Mouse (Mus musculus): ENCODE measurements around the gene Ppp1r9a.
A peak's percentile ranks its signal among the peaks of the same experiment; 100 is the strongest.

The Ppp1r9a gene

DNA sequence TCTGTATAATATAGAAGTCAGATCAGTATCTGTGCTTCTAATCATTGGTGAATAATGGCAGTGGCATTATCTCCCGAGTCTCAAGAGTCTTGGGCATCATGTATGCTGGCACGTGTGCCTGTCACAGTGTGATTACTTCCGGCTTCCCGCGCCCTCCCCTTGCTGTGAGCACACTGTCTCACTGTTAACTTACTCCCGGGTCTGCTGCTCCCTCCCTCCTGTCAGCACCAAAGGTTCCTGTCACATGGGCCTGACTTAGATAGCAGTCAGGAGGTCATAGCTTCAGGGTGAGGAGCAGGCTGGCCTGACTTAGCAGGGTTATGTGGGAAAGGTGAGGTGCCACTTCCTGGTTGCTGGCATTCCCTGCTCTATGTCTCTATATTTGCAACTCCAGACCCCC, 201.1 kb downstream of the Ppp1r9a start:
- no peak for DNase-seq (ENCODE audit: low spot score in 2 of 2)

DNA sequence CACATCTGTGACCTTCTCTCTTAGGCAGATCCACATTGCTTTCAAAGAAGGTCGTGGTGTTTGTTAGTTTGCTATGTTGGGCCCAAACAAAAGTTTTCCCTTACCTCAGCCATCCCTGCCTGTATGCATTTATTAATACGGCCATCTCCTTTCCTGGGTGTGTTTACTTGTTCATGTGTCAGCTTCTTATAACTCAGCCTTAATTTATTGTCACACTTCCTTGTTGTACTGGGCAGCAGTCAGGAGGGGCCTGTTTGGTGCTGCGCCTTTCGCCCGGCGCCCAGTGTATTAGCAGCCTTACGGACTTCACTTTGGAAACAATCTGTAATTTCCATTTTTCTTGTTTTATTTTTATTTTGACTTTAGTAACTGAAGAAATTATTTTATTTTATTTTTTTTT, 201.5 kb downstream of the Ppp1r9a start:
- DNase-seq (ENCODE audit: low spot score in 2 of 2), result no peak

DNA sequence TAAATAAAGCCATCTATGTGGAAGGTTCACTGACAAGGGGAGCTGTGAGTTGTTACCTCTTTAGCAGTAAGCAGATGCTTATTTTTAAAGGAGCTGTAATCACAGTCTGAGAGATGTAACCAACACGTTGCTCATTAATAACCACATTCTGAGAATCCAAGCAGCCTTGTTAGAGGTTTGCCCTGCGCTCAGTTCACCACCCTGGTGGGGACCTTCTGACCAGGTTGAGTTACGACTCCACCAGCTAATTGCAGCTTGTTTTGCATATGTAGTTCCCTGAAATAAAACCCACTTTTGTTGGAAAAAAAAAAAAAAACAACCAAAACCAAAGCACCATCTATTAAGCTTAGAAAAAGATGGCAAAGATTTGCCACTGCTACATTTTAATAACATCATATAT, 205.8 kb downstream of the Ppp1r9a start:
- no peak for DNase-seq (ENCODE audit: low spot score in 2 of 2)

DNA sequence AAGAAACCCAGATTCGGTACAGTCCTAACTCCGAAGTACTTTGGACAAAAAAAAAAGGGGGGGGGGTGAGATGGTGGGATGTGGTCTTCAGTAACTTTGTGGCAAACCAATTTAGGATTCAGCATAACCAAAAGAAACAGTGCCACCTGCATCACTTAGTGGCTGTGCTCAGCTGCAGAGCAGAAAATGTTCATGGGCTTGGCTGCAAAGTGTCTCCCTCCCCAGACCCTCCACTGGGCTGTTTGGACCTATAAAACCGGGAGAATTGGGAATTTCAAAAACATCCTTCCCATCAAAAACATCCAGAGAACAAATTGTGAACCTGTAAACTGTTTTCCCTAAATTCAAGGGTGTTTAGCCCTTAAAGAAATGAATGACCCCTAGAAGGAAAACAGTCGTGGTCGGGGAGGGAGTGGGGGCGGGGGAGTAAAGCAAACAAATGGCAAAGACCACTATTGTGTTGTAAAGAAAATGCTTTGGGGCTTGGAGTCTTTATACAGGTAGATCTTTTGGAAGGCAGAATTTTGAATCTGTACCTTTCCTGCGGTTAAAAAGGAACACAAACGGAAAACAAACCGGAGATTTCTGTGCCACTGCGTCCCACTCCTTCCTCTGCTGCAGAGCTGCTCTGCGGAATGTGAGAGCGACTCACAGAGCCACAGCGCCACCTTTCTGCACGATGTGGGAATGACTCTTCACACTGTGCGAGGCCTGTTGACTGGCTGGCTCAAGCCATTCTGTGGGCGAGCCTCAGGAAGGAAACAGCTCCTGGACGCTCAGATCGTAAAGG, 207.4 kb downstream of the Ppp1r9a start:
- DNase-seq (ENCODE audit: low spot score in 2 of 2), result peak; percentile 73 to 87

DNA sequence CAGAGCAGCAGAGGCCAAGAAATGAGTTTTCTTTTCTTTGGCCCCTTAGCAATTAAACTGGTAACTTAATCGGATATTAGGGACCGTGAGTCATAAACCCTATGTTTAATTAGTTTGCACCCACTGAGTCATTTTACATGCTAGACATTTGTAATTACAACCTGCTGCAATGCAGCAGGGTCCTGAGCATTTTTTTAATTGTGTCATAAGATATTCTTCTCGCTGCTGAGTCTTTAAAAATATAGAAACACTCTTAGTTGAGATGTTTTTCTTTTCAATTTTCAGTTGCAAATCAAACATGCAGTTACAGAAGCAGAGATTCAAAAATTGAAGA, 208.0 kb downstream of the Ppp1r9a start:
- DNase-seq (ENCODE audit: low spot score in 2 of 2), result no peak

DNA sequence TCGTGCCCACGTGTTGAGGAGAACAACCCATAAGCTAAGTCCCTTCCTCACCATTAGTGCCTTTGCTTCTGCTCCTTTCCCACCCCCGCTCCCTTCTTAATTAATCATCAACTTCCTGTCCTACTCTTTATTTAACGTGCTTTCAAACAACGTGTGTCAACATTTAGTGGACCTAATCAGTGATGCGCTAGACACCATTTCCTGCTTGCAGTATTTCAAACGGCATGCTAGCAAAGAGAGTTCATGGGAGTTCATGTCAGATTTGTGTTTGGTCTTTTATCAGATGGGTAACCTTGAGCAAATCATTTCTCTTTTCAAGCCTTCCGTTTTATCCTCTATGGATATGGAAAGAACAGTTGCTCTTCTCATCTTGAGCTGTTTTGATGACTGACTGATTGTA, 210.4 kb downstream of the Ppp1r9a start:
- no peak for DNase-seq (ENCODE audit: low spot score in 2 of 2)

DNA sequence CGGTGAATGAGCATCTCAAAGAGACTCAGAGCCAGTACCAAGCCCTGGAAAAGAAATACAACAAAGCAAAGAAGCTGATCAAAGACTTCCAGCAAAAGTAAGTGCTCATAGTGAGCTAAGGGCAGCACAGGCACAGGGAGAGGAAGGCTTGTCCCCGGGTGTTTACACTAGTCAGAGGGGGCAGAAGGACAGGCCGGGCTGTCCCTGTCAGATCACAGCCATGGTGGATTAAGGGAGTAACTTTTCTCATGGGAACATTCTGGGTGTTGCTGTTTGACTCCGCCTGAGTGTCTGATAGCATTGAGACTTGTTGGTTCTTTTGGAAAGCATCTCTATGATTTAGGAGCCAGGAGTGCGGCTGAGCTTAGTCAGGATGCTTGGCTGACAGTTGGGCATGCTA, 211.0 kb downstream of the Ppp1r9a start:
- no peak for DNase-seq (ENCODE audit: low spot score in 2 of 2)

DNA sequence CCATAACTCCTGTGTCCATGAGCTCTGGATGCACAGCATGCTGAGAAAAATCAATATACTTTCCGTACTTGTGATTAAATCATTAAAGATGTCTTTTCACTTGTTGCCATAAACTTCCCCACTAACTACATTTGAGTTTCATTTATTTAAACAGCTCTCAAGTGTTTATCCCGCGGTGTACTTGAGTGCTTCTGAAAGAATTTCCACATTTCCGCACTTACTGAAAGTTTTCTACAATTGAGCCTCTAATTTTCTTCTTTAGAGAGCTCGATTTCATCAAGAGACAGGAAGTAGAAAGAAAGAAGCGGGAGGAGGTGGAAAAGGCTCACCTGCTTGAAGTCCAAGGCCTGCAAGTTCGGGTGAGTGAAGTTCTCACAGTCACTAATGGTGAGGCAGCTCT, 212.1 kb downstream of the Ppp1r9a start:
- DNase-seq (ENCODE audit: low spot score in 2 of 2), result no peak

DNA sequence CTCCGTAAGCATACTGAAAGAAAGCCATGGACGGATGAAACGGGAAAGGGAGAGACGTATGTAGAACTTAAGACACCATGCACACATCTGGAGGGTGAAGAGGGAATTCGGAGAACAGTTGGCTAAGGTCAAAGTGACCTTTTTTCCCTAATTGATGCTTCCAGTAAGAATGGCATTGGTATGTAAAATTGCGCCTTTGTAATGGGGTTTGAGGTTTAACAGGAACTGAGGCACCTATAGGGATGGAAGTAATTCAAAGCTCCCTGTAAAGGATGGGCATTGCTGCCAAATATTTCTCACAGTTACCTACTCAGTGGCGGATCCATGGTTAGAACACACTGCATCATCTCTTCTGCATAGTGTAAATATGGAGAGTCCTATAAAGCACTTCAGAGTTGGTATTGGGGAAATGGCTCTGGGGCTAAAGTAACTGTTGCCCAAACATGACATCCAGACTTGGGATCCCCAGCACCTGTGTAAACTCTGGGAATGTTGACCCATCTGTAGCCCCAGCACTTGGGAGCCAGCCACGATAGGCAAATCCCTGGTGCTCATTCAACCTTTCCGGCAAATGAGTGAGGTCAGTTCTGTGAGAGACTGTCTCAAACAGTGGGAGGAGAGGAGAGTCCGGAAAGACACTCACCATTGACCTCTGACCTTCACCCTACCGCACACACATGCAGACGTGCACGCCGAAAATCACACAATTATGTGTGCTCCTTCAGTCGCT, 216.6 kb downstream of the Ppp1r9a start:
- DNase-seq (ENCODE audit: low spot score in 2 of 2), result no peak

DNA sequence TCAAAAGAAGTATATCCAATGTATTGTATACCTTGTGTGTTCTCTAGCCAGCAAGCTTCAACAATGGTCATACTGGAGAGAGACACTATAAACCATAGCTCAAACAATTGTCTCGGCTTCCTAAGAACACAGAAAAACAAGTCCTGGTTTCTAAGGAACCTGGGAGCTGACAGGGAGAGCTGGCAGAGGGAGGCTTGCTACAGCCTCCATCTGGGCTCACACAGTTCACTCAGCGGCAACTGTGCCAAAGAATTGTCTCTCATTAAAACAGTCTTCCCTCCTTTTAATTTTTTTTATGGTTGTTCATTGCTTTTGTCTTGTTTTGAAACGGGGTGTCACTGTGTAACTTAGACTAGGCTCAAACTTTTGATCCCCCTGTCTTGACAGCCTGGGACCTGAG, 217.5 kb downstream of the Ppp1r9a start:
- no peak for DNase-seq (ENCODE audit: low spot score in 2 of 2)

DNA sequence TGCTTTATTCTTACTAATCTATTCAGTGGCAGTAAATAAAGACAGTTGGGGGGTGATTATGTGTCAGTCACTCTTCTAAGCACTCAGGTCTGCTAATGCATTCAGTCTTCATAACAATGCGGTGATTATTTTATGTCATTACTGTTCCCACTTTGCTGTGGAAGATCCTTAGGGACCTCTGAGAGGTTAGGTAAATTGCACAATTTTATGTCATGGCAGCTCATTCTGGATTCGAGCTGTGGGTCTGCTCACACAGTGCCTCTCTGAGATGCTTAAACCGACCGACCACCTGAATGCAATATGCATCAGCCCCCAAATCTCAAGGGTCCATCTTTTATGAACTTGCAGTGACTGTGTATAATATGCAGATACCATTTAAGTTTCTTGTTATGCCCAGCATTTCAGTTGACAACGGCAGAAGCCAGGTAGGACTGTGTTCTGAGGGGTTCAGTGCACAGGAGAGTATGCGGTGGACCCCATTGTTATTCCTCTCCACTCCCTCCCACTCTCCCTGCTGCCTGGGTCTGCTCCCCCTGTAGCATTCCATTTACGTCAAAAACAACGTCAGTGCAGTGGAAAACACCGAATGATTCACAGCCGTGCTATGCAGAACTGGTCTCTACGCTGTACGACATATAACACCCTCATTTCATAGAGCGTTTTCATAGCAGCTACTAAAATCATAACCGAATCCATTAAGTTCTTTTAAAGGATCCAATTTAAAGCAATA, 226.8 kb downstream of the Ppp1r9a start:
- DNase-seq (ENCODE audit: low spot score in 2 of 2), result no peak

DNA sequence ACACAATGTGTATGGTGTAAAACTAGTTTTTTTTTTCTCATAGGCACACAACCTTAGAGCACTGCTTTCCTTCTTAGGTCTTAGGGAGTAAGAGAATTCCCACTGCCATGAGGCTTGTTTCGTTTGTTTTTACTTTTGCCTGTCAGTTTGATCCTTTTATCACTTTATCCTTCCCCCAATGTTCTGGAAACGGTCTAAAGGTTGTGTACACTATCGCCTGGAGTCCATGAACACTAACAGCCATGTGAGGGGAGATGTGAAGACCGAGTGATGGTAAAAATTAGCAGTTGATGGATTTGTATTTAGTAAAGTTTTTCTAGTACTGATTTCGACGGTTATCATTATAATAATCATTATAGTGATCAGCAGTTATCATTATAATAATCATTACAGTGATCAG, 232.3 kb downstream of the Ppp1r9a start:
- no peak for DNase-seq (ENCODE audit: low spot score in 2 of 2)

DNA sequence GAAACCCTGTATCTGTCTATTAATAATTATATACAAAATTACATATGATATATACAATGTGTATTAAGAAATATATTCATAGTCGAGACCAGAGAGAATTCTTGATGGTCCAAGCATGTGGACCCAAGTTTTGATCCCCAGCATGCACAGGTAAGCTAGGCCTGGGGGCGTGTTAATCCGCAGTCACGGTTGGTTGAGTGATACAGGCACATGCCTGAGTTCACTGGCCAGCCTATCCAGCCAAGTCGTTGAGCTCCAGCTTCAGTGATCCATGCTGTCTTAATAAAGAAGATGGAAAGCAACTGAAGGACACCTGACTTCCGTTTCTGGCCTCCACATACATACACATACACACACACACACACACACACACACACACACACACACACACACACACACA, 233.3 kb downstream of the Ppp1r9a start:
- no peak for DNase-seq (ENCODE audit: low spot score in 2 of 2)

DNA sequence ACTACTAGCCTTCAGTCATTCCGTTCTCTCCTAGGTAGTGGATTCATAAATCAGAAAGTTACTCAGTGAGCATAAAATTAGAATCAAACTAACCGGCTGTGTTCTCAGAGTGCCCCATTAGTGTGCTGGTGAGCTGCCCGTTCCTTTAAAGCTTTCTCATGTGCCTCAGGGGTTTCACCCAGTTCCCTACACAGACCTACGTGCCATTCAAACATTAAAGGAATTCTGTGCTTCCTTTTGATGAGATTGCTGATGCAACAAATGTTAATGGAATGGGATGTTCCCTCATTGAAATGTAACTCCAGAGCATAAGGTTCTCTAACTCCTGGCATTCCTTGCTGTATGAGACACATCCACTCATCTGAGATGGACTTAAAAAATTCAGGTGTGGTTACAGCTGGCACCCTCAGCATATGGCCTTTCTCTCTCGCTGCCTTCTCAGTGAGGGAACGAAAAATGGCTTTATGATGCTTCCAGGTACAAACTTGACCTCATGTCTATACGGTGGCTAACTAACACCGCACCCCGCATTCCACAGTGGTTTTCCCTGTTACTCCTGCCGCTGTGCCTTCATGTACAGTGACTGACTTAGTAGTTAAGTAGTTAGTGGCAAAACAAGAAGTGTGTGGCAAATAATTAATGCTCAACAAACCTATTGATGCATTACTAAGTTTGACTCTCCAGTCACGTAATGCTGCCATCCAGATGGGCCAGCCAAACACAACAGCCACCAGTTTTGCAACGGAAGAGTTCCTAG, 236.3 kb downstream of the Ppp1r9a start:
- no peak for DNase-seq (ENCODE audit: low spot score in 2 of 2)

DNA sequence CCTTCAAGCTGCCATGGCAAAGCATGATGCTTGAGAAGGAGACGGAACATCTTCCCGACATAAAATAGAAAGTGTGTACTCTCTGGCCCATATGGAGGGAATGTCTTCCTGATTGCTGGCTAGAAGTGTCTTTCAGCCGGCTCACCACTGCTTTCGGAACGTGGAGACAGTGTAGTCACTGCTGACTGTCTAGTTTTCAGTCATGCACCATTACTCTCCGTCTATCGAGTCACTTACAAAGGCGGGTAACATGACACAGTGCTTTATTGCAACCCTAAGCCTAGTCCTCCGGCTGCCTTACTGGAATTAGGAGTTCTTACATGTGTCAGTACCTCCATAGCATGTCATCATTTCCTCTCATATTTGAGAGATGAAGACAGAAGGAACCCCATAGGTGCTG, 236.9 kb downstream of the Ppp1r9a start:
- DNase-seq (ENCODE audit: low spot score in 2 of 2), result no peak

DNA sequence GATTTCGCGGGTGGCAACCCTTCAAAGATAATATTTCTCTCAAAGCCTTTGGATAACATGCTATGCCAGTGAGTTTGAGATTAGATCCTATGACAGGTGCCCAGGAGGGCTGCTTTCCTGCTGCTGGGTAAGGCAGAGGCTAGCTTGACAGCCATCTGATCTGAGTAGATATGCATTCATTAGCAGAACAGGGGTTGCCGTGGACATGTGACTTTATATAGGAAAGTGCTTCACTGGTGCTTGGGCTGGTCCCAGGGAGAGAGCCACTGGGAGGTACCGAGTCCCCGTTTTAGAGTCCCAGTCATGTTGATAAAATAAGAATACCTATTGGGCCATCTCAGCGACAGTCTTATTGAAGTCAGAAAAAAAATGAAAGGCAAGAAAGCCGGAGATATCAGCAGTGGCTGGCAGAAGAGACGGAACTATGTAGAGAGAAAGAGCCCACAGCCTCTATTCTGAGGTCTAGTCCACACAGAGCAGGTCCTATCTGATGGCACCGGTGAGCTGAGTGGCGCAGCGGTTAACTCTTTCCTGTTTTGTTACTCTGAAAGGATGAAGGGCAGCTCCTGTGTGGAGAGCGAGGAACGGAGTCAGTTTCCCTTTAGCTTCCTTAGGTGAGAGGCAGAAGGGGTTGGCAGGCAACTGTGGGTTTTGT, 244.9 kb downstream of the Ppp1r9a start:
- DNase-seq (ENCODE audit: low spot score in 2 of 2), result no peak

DNA sequence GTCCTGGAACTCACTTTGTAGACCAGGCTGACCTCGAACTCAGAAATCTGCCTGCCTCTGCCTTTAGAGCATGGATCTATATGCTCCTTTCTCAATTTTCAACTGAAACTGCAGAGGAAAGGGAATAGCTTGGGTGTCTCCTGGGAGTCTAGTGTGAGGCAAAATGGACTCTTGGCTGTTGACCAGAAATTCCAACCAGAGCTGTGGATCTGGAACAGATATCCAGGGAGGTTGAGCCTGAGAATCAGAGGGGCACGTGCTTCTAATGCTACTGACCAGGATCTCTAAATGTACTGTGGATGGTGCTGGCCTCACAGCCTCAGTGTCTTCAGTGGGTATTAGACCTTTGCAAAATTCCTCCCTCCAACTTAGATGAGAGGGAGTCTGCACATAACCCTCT, 247.2 kb downstream of the Ppp1r9a start:
- no peak for DNase-seq (ENCODE audit: low spot score in 2 of 2)

DNA sequence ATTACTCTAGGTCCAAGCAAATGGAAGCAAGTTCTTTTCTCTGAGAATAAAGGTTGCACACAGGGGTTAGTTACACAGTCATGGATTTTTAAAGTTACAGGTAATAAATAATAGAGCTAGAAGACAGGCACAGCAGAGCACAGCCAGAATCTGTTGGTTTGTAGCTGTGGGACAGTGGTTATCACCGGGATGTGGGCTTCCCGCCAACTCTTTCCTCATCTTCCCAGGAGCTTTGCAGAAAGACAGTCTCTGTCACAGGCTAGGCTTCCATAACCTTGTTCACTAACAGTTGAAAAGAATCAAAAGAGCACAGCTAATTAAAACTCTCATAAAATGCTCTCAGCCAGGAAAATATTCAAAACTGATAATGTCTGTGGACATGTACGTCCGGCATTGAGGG, 248.5 kb downstream of the Ppp1r9a start:
- no peak for DNase-seq (ENCODE audit: low spot score in 2 of 2)

DNA sequence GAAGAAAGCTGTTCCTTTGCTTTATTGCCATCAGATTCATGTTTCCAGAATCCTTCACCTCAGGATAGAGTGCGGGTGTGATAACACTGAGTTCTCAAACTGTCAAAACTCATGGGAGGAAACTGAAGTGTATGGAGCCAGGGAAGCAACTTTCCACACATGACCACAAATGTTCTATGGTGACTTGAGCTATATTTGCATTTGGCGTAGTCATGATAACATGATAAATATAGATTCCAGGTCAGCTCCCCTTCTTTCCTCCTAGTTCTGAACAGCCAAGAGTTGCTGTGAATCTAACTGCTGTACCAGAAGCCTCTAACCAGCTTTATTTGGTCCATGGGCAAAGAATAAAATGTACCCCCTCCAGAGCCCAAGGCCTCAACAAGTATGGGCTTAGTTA, 249.5 kb downstream of the Ppp1r9a start:
- no peak for DNase-seq (ENCODE audit: low spot score in 2 of 2)

DNA sequence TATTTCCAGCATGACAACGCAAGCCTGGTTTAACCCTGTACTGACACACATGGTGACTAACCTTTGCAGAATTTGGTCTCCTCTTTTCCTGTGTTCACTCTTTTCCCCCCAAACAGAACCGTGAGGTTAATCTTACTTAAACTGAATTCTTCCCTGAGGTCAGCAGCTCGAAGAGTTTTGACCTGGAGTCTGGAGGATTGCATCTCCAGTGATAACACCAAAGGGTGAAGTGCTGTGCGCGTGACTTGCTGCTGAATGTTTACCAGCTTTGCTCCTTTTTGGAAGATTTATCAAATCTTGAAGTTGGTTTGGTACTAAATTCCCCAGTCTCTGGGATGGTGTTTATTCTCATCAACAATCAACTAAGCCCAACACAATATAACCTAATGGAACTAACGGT, 252.1 kb downstream of the Ppp1r9a start:
- DNase-seq (ENCODE audit: low spot score in 2 of 2), result no peak

DNA sequence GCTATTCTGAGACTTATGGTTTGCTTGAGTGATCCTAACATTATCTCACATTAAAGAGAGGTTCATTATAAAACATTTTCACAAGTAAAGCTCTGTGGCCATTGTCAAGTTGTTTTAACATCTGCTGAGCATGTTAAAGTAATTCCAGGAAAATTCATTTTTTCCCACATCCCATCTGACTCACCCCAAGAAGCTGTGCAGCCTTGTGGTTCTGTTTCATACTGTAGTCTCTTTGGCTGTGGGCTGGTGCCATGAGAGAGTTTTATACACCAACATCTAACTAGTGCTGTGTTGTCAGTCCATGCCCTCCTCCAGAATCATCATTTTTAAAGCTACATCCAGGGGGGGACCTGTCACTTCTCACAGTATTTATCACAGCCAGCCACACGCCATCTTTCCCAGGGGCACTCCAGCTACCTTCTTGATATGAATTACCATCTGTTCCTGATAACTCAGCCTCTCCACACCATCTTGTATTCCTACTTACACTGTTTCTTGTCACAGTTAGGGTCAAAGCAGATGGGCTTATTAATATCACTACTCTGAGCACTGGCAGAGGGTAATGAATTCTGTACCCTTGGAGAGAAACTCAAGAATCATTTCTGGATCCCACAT, 252.7 kb downstream of the Ppp1r9a start:
- DNase-seq (ENCODE audit: low spot score in 2 of 2), result no peak
